Mouse (Mus musculus): ENCODE data around the gene Yju2. TPM values are rescaled to one million over a fixed set of nuclear protein-coding genes. Genes with fewer than 3 reads are reported as not detected.
A peak's percentile ranks its signal among the peaks of the same experiment; 100 is the strongest.

Yju2 gene
- polyA plus RNA-seq, 1 experiment from 2014 or later, result 21.1 TPM

GRCm38 (mm10) chr17:56011441-56011840 lies 52.5 kb downstream of the Yju2 start:
- H3K27me3 ChIP-seq, result no peaks in the 10 kb centered on the region
- H3K4me2 ChIP-seq, result peak overlapping the region; percentile 91
- H3K27ac ChIP-seq (replicated peaks), result no peak overlapping the region
- no peak for ATAC-seq (ENCODE audit: low read depth)
- WGBS, result 91% methylated on average over 7 of the region's 7 CpGs
- no peaks in the 10 kb centered on the region for H3K9me3 ChIP-seq
- peaks cover 50% of the 10 kb centered on the region for H3K36me3 ChIP-seq
- H3K4me1 ChIP-seq (replicated peaks), result peaks cover 41% of the 10 kb centered on the region
- no peak overlapping the region for H3K4me3 ChIP-seq
- H3K9ac ChIP-seq, result peak overlapping the region; percentile 80; the same call in 1 of the 2 replicates

GRCm38 (mm10) chr17:56015293-56015692 lies 56.4 kb downstream of the Yju2 start:
- H3K4me3 ChIP-seq, result no peak overlapping the region
- H3K36me3 ChIP-seq, result peaks cover 89% of the 10 kb centered on the region
- no peak overlapping the region for H3K9ac ChIP-seq
- H3K9me3 ChIP-seq, result no peaks in the 10 kb centered on the region
- H3K4me2 ChIP-seq, result no peak overlapping the region
- ATAC-seq (ENCODE audit: low read depth), result no peak
- H3K27me3 ChIP-seq, result no peaks in the 10 kb centered on the region
- 95% methylated on average over 9 of the region's 9 CpGs for WGBS
- no peak overlapping the region for H3K27ac ChIP-seq (replicated peaks)
- H3K4me1 ChIP-seq (replicated peaks), result peaks cover 23% of the 10 kb centered on the region

GRCm38 (mm10) chr17:56016382-56016781 lies 57.5 kb downstream of the Yju2 start:
- Histone ChIP-seq H3K9me3 (no peaks in the 10 kb centered on the region), H3K4me3 (no peak overlapping the region), H3K36me3 (peaks cover 86% of the 10 kb centered on the region), H3K9ac (no peak overlapping the region), H3K27ac (replicated peaks) (no peak overlapping the region), H3K4me2 (no peak overlapping the region), H3K27me3 (no peaks in the 10 kb centered on the region), H3K4me1 (replicated peaks) (peaks cover 14% of the 10 kb centered on the region)
- 83% methylated on average over 8 of the region's 8 CpGs for WGBS
- no peak for ATAC-seq (ENCODE audit: low read depth)

GRCm38 (mm10) chr17:56016793-56017785 lies 58.2 kb downstream of the Yju2 start:
- Histone ChIP-seq H3K4me1 (replicated peaks) (peaks cover 13% of the 10 kb centered on the region), H3K27ac (replicated peaks) (no peak overlapping the region)

GRCm38 (mm10) chr17:56017848-56018247 lies 58.9 kb downstream of the Yju2 start:
- no peak overlapping the region for H3K4me3 ChIP-seq
- 92% methylated on average over 7 of the region's 7 CpGs for WGBS
- H3K36me3 ChIP-seq, result peaks cover 74% of the 10 kb centered on the region
- no peaks in the 10 kb centered on the region for H3K9me3 ChIP-seq
- H3K27ac ChIP-seq (replicated peaks), result 0 out of 2 replicates have a peak overlapping the region, but pooled peaks have one; percentile 38
- no peak overlapping the region for H3K4me2 ChIP-seq
- H3K9ac ChIP-seq, result no peak overlapping the region
- H3K4me1 ChIP-seq (replicated peaks), result peaks cover 15% of the 10 kb centered on the region
- H3K27me3 ChIP-seq, result no peaks in the 10 kb centered on the region
- ATAC-seq (ENCODE audit: low read depth), result no peak

More at GRCm38 (mm10) chr17:56016793-56017785, 58.2 kb downstream of the Yju2 start:
- Histone ChIP-seq H3K4me3 (no peak overlapping the region), H3K27me3 (no peaks in the 10 kb centered on the region), H3K9ac (no peak overlapping the region; the same call in 1 of the 2 replicates), H3K9me3 (no peaks in the 10 kb centered on the region), H3K36me3 (peaks cover 79% of the 10 kb centered on the region), H3K4me2 (no peak overlapping the region)
- 82% methylated on average over 15 of the region's 15 CpGs for WGBS
- ATAC-seq (ENCODE audit: low read depth), result no peak

Other genes starting within 250 kb of the Yju2 start
- gene Pot1b, start 246.5 kb upstream of the Yju2 start, polyA plus RNA-seq (2015; fragmentation: Nextera tagmentation; extraction: Ambion mirVana), result 7.5 and 8.3 TPM in 2 replicates
- 0.06 TPM in 1 of 2 replicates, not detected in the other for gene Adgre4, start 209.1 kb upstream of the Yju2 start, polyA plus RNA-seq (2015; fragmentation: Nextera tagmentation; extraction: Ambion mirVana)
- 10.1 and 11.9 TPM in 2 replicates for gene Zfp119a, start 80.2 kb upstream of the Yju2 start, polyA plus RNA-seq (2015; fragmentation: Nextera tagmentation; extraction: Ambion mirVana)
- gene Zfp959, start 67.0 kb upstream of the Yju2 start, polyA plus RNA-seq (2015; fragmentation: Nextera tagmentation; extraction: Ambion mirVana), result 15.6 and 18.9 TPM in 2 replicates
- gene Zfp119b, start 9.6 kb upstream of the Yju2 start, polyA plus RNA-seq (2015; fragmentation: Nextera tagmentation; extraction: Ambion mirVana), result 9.0 and 9.6 TPM in 2 replicates
- 4.1 and 5.1 TPM in 2 replicates for gene Ebi3, start 6.5 kb upstream of the Yju2 start, polyA plus RNA-seq (2015; fragmentation: Nextera tagmentation; extraction: Ambion mirVana)
- 150 and 161 TPM in 2 replicates for gene Shd, start 11.4 kb downstream of the Yju2 start, polyA plus RNA-seq (2015; fragmentation: Nextera tagmentation; extraction: Ambion mirVana)
- gene Fsd1, start 27.4 kb downstream of the Yju2 start, polyA plus RNA-seq (2015; fragmentation: Nextera tagmentation; extraction: Ambion mirVana), result 145 and 165 TPM in 2 replicates
- 6.4 and 7.4 TPM in 2 replicates for gene Stap2, start 46.5 kb downstream of the Yju2 start, polyA plus RNA-seq (2015; fragmentation: Nextera tagmentation; extraction: Ambion mirVana)
- 156 and 174 TPM in 2 replicates for gene Mpnd, start 46.6 kb downstream of the Yju2 start, polyA plus RNA-seq (2015; fragmentation: Nextera tagmentation; extraction: Ambion mirVana)
- gene Sh3gl1, start 77.5 kb downstream of the Yju2 start, polyA plus RNA-seq (2015; fragmentation: Nextera tagmentation; extraction: Ambion mirVana), result 112 and 114 TPM in 2 replicates
- 6.3 and 8.0 TPM in 2 replicates for gene Chaf1a, start 81.3 kb downstream of the Yju2 start, polyA plus RNA-seq (2015; fragmentation: Nextera tagmentation; extraction: Ambion mirVana)
- 79.6 and 91.4 TPM in 2 replicates for gene Ubxn6, start 115.9 kb downstream of the Yju2 start, polyA plus RNA-seq (2015; fragmentation: Nextera tagmentation; extraction: Ambion mirVana)
- 140 and 150 TPM in 2 replicates for gene Hdgfl2, start 120.5 kb downstream of the Yju2 start, polyA plus RNA-seq (2015; fragmentation: Nextera tagmentation; extraction: Ambion mirVana)
- gene Plin4, start 150.7 kb downstream of the Yju2 start, polyA plus RNA-seq (2015; fragmentation: Nextera tagmentation; extraction: Ambion mirVana), result 0.03 and 0.11 TPM in 2 replicates
- 0.83 and 0.93 TPM in 2 replicates for gene Plin5, start 158.5 kb downstream of the Yju2 start, polyA plus RNA-seq (2015; fragmentation: Nextera tagmentation; extraction: Ambion mirVana)
- gene Lrg1, start 162.9 kb downstream of the Yju2 start, polyA plus RNA-seq (2015; fragmentation: Nextera tagmentation; extraction: Ambion mirVana), result 0.22 TPM in 1 of 2 replicates, not detected in the other
- gene Sema6b, start 181.2 kb downstream of the Yju2 start, polyA plus RNA-seq (2015; fragmentation: Nextera tagmentation; extraction: Ambion mirVana), result 10.9 and 11.1 TPM in 2 replicates
- 8.5 and 9.1 TPM in 2 replicates for gene Tnfaip8l1, start 203.4 kb downstream of the Yju2 start, polyA plus RNA-seq (2015; fragmentation: Nextera tagmentation; extraction: Ambion mirVana)
- 67.4 and 74.2 TPM in 2 replicates for gene Mydgf, start 224.8 kb downstream of the Yju2 start, polyA plus RNA-seq (2015; fragmentation: Nextera tagmentation; extraction: Ambion mirVana)